In genomic region chr11:113366257-113367030, GRCm38 (mm10) we compare ENCODE assay signal across 10 mouse cellular contexts.
DNase-seq lines count a peak whose midpoint lies in the region; ATAC-seq and TF ChIP-seq lines count a peak whose summit lies in the region.
"Had no signal": no experiment of that assay in that cellular context is flagged by ENCODE, and none has a peak within 500 bp of the region (broad histone marks: within the 10 kb centered on the region; RNA-seq: fewer than 3 reads in every experiment).

No protein-coding gene starts in this region.

- no peak overlapping the region for H3K9ac ChIP-seq in kidney, embryonic 16.5 days (replicated peaks; ENCODE audit: low read length)

- H3K27ac ChIP-seq in kidney, embryonic 16.5 days (ENCODE audit: low read length) = no peak overlapping the region
- no peak overlapping the region for H3K27ac ChIP-seq in kidney, adult 2 months (ENCODE audit: insufficient read depth, low read depth, low read length)
- H3K27ac ChIP-seq in limb, embryonic 10.5 days = no peak overlapping the region

- no peak overlapping the region for H3K4me3 ChIP-seq in kidney, embryonic 16.5 days (ENCODE audit: low read length)
- no peak overlapping the region for H3K4me3 ChIP-seq in kidney, adult 2 months (ENCODE audit: insufficient read depth, low read depth, low read length)
- no peak overlapping the region for H3K4me3 ChIP-seq in limb, embryonic 10.5 days

- TF ChIP-seq CTCF in kidney, adult 2 months (conservative IDR thresholded peaks at IDR 0.05; ENCODE audit: insufficient read depth, insufficient read length, low read depth, low read length) = no peak

- WGBS in kidney, embryonic 16.5 days = 43% methylated on average over 19 of the region's 19 CpGs
- 74% methylated on average over 19 of the region's 19 CpGs for WGBS in kidney, adult 2 months
- WGBS in limb, embryonic 10.5 days = 58% methylated on average over 19 of the region's 19 CpGs

- no peaks in the 10 kb centered on the region for H3K27me3 ChIP-seq in kidney, embryonic 16.5 days (ENCODE audit: insufficient read depth, low read length)
- no peaks in the 10 kb centered on the region for H3K27me3 ChIP-seq in kidney, adult 2 months (replicated peaks; ENCODE audit: control insufficient read depth, insufficient read depth, low read length)
- no peaks in the 10 kb centered on the region for H3K27me3 ChIP-seq in limb, embryonic 10.5 days (ENCODE audit: low read depth, poor library complexity, severe bottlenecking)

- no peak for TF ChIP-seq POLR2A in kidney, adult 2 months (IDR thresholded peaks at IDR 0.05; ENCODE audit: low read depth, low read length)

- ATAC-seq in kidney, embryonic 16.5 days (ENCODE audit: low FRiP score, low TSS enrichment) = peak; percentile 59; the same call in 1 of the 2 replicates

- no peak overlapping the region for H3K4me2 ChIP-seq in kidney, embryonic 16.5 days (replicated peaks; ENCODE audit: low read depth, low read length)
- H3K4me2 ChIP-seq: liver, embryonic 11.5 days had no signal

- no peaks in the 10 kb centered on the region for H3K36me3 ChIP-seq in kidney, embryonic 16.5 days (ENCODE audit: insufficient read depth, low read length)
- H3K36me3 ChIP-seq in kidney, adult 2 months (ENCODE audit: control insufficient read depth, insufficient read depth, low read length) = no peaks in the 10 kb centered on the region
- no peaks in the 10 kb centered on the region for H3K36me3 ChIP-seq in limb, embryonic 10.5 days

- no peak for DNase-seq in kidney, adult 2 months
- DNase-seq in adrenal gland, postnatal 10 days = peak; percentile 40
- peak; percentile 60 for DNase-seq in embryo, embryonic 11 days
- peak; percentile 49 for DNase-seq in limb, embryonic 10.5 days (ENCODE audit: low spot score)
- no peak for DNase-seq in layer of hippocampus, postnatal 14 days (ENCODE audit: low spot score in 2 of 2)
- DNase-seq in layer of hippocampus, postnatal 25 days (ENCODE audit: extremely low spot score in 1 of 2, low spot score in 1 of 2) = no peak
- DNase-seq: cerebellum, postnatal 25 days; heart, postnatal 14 days had no signal

- H3K4me1 ChIP-seq in kidney, embryonic 16.5 days (ENCODE audit: insufficient read depth, low read length) = peaks cover 22% of the 10 kb centered on the region
- H3K4me1 ChIP-seq in kidney, adult 2 months (ENCODE audit: control insufficient read depth, insufficient read depth, low read length) = no peaks in the 10 kb centered on the region
- peaks cover 20% of the 10 kb centered on the region for H3K4me1 ChIP-seq in limb, embryonic 10.5 days

- H3K9me3 ChIP-seq in kidney, embryonic 16.5 days (ENCODE audit: low read length) = no peaks in the 10 kb centered on the region
- no peaks in the 10 kb centered on the region for H3K9me3 ChIP-seq in limb, embryonic 10.5 days (replicated peaks)

Comparison
In these comparisons a context has a peak if more than half of its experiments do, and no peak if none do; other contexts are left out.
1. DNase-seq: peak in adrenal gland, postnatal 10 days (single experiment), embryo, embryonic 11 days (single experiment) and limb, embryonic 10.5 days (single experiment); none in kidney, adult 2 months (single experiment), layer of hippocampus, postnatal 14 days (0 of 2) and layer of hippocampus, postnatal 25 days (0 of 2).